Mouse (Mus musculus) erythroid progenitor cell, adult 5-6 weeks (primary cell): ENCODE data around the gene Mdk. TPM values are rescaled to one million over a fixed set of nuclear protein-coding genes. Genes with fewer than 3 reads are reported as not detected.

ENCODE experiments used
- total RNA-seq, 2 experiments: library from RNA; stranded (forward) in 1 of 2; stranded (reverse) in 1 of 2; fragments of 150-400 nt in 1 of 2; fragments of 186-747, 209-891 nt in 1 of 2; gene quantifications; 2 replicates each; pipeline versions ENCODE4 v1.2.3 to v1.2.4; 2015 to 2017; ENCODE audit warnings: low replicate concordance in 2 of 2

The Mdk gene
- total RNA-seq, 2 experiments from 2014 or later = not detected

Other genes starting within 250 kb of the Mdk start
- 21.4 and 22.0 TPM in 2 replicates for gene Atg13, start 221.7 kb downstream of the Mdk start, total RNA-seq (2015; ENCODE audit: low replicate concordance)
- gene Atg13, start 221.7 kb downstream of the Mdk start, total RNA-seq (2017; ENCODE audit: low replicate concordance) = 10.3 and 10.7 TPM in 2 replicates
- gene Harbi1, start 221.4 kb downstream of the Mdk start, total RNA-seq (2015; ENCODE audit: low replicate concordance) = 0.84 TPM in 1 of 2 replicates, not detected in the other
- 0.15 and 1.8 TPM in 2 replicates for gene Harbi1, start 221.4 kb downstream of the Mdk start, total RNA-seq (2017; ENCODE audit: low replicate concordance)
- 9.7 and 19.7 TPM in 2 replicates for gene Ambra1, start 202.2 kb downstream of the Mdk start, total RNA-seq (2015; ENCODE audit: low replicate concordance)
- 20.7 and 28.4 TPM in 2 replicates for gene Ambra1, start 202.2 kb downstream of the Mdk start, total RNA-seq (2017; ENCODE audit: low replicate concordance)
- gene Chrm4, start 5.0 kb downstream of the Mdk start, total RNA-seq (2015; ENCODE audit: low replicate concordance) = 1.3 TPM in 1 of 2 replicates, not detected in the other
- not detected in 2 replicates for gene Chrm4, start 5.0 kb downstream of the Mdk start, total RNA-seq (2017; ENCODE audit: low replicate concordance)
- not detected in 2 replicates for gene Gm9821, start 13.4 kb upstream of the Mdk start, total RNA-seq (2015; ENCODE audit: low replicate concordance)
- gene Gm9821, start 13.4 kb upstream of the Mdk start, total RNA-seq (2017; ENCODE audit: low replicate concordance) = 0.13 TPM in 1 of 2 replicates, not detected in the other
- gene Dgkz, start 43.6 kb upstream of the Mdk start, total RNA-seq (2015; ENCODE audit: low replicate concordance) = 25.6 and 54.1 TPM in 2 replicates
- gene Dgkz, start 43.6 kb upstream of the Mdk start, total RNA-seq (2017; ENCODE audit: low replicate concordance) = 8.7 and 11.9 TPM in 2 replicates
- gene Creb3l1, start 92.2 kb upstream of the Mdk start, total RNA-seq (2015; ENCODE audit: low replicate concordance) = 1.4 TPM in 1 of 2 replicates, not detected in the other
- 0.08 and 0.51 TPM in 2 replicates for gene Creb3l1, start 92.2 kb upstream of the Mdk start, total RNA-seq (2017; ENCODE audit: low replicate concordance)
- 27.0 and 41.5 TPM in 2 replicates for gene Phf21a, start 160.8 kb upstream of the Mdk start, total RNA-seq (2015; ENCODE audit: low replicate concordance)
- gene Phf21a, start 160.8 kb upstream of the Mdk start, total RNA-seq (2017; ENCODE audit: low replicate concordance) = 2.0 and 22.5 TPM in 2 replicates